7 mouse cellular contexts compared by ENCODE assay signal in the genomic region with DNA sequence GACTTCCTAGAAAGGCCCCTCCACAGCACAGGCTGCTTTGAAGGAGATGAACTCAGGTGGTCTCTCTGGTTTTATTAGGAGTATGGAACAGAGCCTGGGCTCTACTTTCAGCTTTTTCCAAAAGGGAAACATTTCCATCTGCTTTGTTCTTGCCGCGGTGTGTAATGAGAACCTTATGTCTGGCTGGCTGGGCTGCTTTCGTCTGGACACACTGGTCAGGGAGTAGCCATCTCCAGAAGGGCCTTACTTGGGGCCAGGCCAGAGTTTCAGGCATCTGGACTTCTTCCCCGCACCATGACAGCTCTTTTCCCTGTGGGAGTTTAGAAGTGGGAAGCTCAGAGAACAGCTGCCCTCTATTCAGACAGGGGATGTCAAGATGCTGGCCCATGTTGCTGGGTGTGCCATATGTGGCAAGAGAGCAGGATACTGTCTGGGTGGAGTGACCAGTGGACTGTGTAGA. TPM values are rescaled to one million over a fixed set of nuclear protein-coding genes. Genes with fewer than 3 reads are reported as not detected.
A peak's percentile ranks its signal among the peaks of the same experiment; 100 is the strongest.
DNase-seq lines count a peak whose midpoint lies in the region; ATAC-seq lines count a peak whose summit lies in the region.

No protein-coding gene starts in this region.

- intact Hi-C loops in left cerebral cortex, postnatal 25 days (cut with DNase I), result no loop called here

- H3K4me1 ChIP-seq in embryonic facial prominence, embryonic 10.5 days, result peaks cover 41% of the 10 kb centered on the region
- H3K4me1 ChIP-seq in kidney, embryonic 15.5 days, result peaks cover 14% of the 10 kb centered on the region

- peak; percentile 78 for DNase-seq in embryonic facial prominence, embryonic 10.5 days (ENCODE audit: low spot score)
- peak; percentile 79 for DNase-seq in gastrocnemius, postnatal 25 days
- peak; percentile 34 for DNase-seq in ovary, adult 18-20 months (ENCODE audit: low spot score)
- no peak for DNase-seq in left cerebral cortex, postnatal 25 days (ENCODE audit: low spot score in 2 of 2)
- DNase-seq in cerebellum, postnatal 36 days, result no peak
- no peak for DNase-seq in cerebellum, adult 8-10 months

- H3K9me3 ChIP-seq in embryonic facial prominence, embryonic 10.5 days, result no peaks in the 10 kb centered on the region
- no peaks in the 10 kb centered on the region for H3K9me3 ChIP-seq in kidney, embryonic 15.5 days (replicated peaks)

- H3K4me3 ChIP-seq in embryonic facial prominence, embryonic 10.5 days, result no peak overlapping the region
- no peak overlapping the region for H3K4me3 ChIP-seq in kidney, embryonic 15.5 days (replicated peaks)

- H3K36me3 ChIP-seq in embryonic facial prominence, embryonic 10.5 days (replicated peaks), result no peaks in the 10 kb centered on the region
- H3K36me3 ChIP-seq in kidney, embryonic 15.5 days, result no peaks in the 10 kb centered on the region

- H3K27ac ChIP-seq in embryonic facial prominence, embryonic 10.5 days (replicated peaks), result peak overlapping the region; percentile 76
- H3K27ac ChIP-seq in kidney, embryonic 15.5 days, result 0 out of 2 replicates have a peak overlapping the region, but pooled peaks have one; percentile 45

- peak; percentile 70 for ATAC-seq in kidney, embryonic 15.5 days (replicated peaks; ENCODE audit: low FRiP score)

- WGBS in embryonic facial prominence, embryonic 10.5 days, result 35% methylated on average over 4 of the region's 4 CpGs
- WGBS in kidney, embryonic 15.5 days, result 44% methylated on average over 4 of the region's 4 CpGs

- no peaks in the 10 kb centered on the region for H3K27me3 ChIP-seq in embryonic facial prominence, embryonic 10.5 days (replicated peaks; ENCODE audit: low read depth, poor library complexity, severe bottlenecking)
- H3K27me3 ChIP-seq in kidney, embryonic 15.5 days, result no peaks in the 10 kb centered on the region

- no peak overlapping the region for H3K4me2 ChIP-seq in kidney, embryonic 15.5 days

- no peak overlapping the region for H3K9ac ChIP-seq in kidney, embryonic 15.5 days

RNA-seq across cellular contexts. Expression of a gene that starts 40.0 kb away (rescaled TPM):
- polyA plus RNA-seq in embryonic facial prominence, embryonic 10.5 days (2016; fragmentation: Nextera tagmentation; extraction: Ambion mirVana), result 20.8 and 26.2 TPM in 2 replicates
- 1 to 10 TPM; 1.0 to 2.3 TPM for total RNA-seq in gastrocnemius, postnatal 25 days (2021)
- 5.6 and 6.2 TPM in 2 replicates for polyA plus RNA-seq in kidney, embryonic 15.5 days (2015; fragmentation: Nextera tagmentation; extraction: Ambion mirVana)
- total RNA-seq in left cerebral cortex, postnatal 25 days (2021), result 1 to 10 TPM; 2.2 to 2.6 TPM

RNA-seq across cellular contexts. Expression of a gene that starts 50.1 kb away (rescaled TPM):
- polyA plus RNA-seq in embryonic facial prominence, embryonic 10.5 days (2016; fragmentation: Nextera tagmentation; extraction: Ambion mirVana), result 72.2 and 73.7 TPM in 2 replicates
- total RNA-seq in gastrocnemius, postnatal 25 days (2021), result under 1 TPM in 1 of 2 experiments, not detected in 1; 0.15 TPM
- polyA plus RNA-seq in kidney, embryonic 15.5 days (2015; fragmentation: Nextera tagmentation; extraction: Ambion mirVana), result 43.0 and 43.9 TPM in 2 replicates
- total RNA-seq in left cerebral cortex, postnatal 25 days (2021), result 1 to 10 TPM in 1 of 2 experiments, under 1 TPM in 1; 0.82 to 1.1 TPM

RNA-seq across cellular contexts. Expression of a gene that starts 50.2 kb away (rescaled TPM):
- polyA plus RNA-seq in embryonic facial prominence, embryonic 10.5 days (2016; fragmentation: Nextera tagmentation; extraction: Ambion mirVana), result 50.6 and 57.3 TPM in 2 replicates
- 10 to 100 TPM in 1 of 2 experiments, 1 to 10 TPM in 1; 9.6 to 10.7 TPM for total RNA-seq in gastrocnemius, postnatal 25 days (2021)
- 47.8 and 48.1 TPM in 2 replicates for polyA plus RNA-seq in kidney, embryonic 15.5 days (2015; fragmentation: Nextera tagmentation; extraction: Ambion mirVana)
- 10 to 100 TPM; 72.0 to 82.5 TPM for total RNA-seq in left cerebral cortex, postnatal 25 days (2021)

Comparison
In these comparisons a context has a peak if more than half of its experiments do, and no peak if none do; other contexts are left out.
1. DNase-seq: peak in embryonic facial prominence, embryonic 10.5 days (single experiment), gastrocnemius, postnatal 25 days (single experiment) and ovary, adult 18-20 months (single experiment); none in left cerebral cortex, postnatal 25 days (0 of 2), cerebellum, postnatal 36 days (0 of 2) and cerebellum, adult 8-10 months (single experiment).
2. RNA of a gene that starts 50.2 kb away (total RNA-seq): 72.0 to 82.5 TPM in left cerebral cortex, postnatal 25 days; 9.6 to 10.7 TPM in gastrocnemius, postnatal 25 days; every median in the first group is over 4 times any median in the second.